Mouse (Mus musculus) hindbrain, embryonic 11.5 days (tissue): ENCODE measurements around the gene Otx1. TPM values are rescaled to one million over a fixed set of nuclear protein-coding genes. Genes with fewer than 3 reads are reported as not detected.

Experiments used
- ATAC-seq: fragments of 200-750 bp; cut with Nextera tagmentation; 2 replicates; pipeline ENCODE4 v1.8.0; 2017; ENCODE audit warnings: mild to moderate bottlenecking, moderate TSS enrichment, moderate library complexity; ENCODE audit not compliant: low FRiP score
- DNase-seq: peaks from one replicate; pipeline ENCODE4 v3.0.0-alpha.2; 2015; ENCODE audit warnings: low spot score
- H3K27ac ChIP-seq: fragments of 300-500 bp; sonication (generic); 2 replicates; pipeline ENCODE4 v1.5.1; 2014; ENCODE audit warnings: mild to moderate bottlenecking, low read depth, low read length
- H3K27me3 ChIP-seq: fragments of 300-500 bp; sonication (generic); 2 replicates; pipeline ENCODE4 v1.6.1; 2014; ENCODE audit warnings: mild to moderate bottlenecking, low read length, moderate library complexity, mixed read lengths; ENCODE audit not compliant: control insufficient read depth, insufficient read depth
- H3K36me3 ChIP-seq: fragments of 300-500 bp; sonication (generic); 2 replicates; pipeline ENCODE4 v1.6.1; 2014; ENCODE audit warnings: mild to moderate bottlenecking, low read length, moderate library complexity, mixed read lengths; ENCODE audit not compliant: control insufficient read depth, insufficient read depth
- H3K4me1 ChIP-seq: fragments of 300-500 bp; sonication (generic); replicated peaks from 2 replicates; pipeline ENCODE4 v1.6.1; 2014; ENCODE audit warnings: low read length, mixed read lengths; ENCODE audit not compliant: control insufficient read depth, insufficient read depth
- H3K4me2 ChIP-seq: fragments of 300-500 bp; sonication (generic); replicated peaks from 2 replicates; pipeline ENCODE4 v1.6.1; 2014; ENCODE audit warnings: mild to moderate bottlenecking, low read depth, low read length
- H3K4me3 ChIP-seq: fragments of 300-500 bp; sonication (generic); 2 replicates; pipeline ENCODE4 v1.5.1; 2014; ENCODE audit warnings: low read depth, low read length
- H3K9ac ChIP-seq: fragments of 300-500 bp; sonication (generic); 2 replicates; pipeline ENCODE4 v1.6.1; 2014; ENCODE audit warnings: low read depth, low read length
- H3K9me3 ChIP-seq: fragments of 300-500 bp; sonication (generic); 2 replicates; pipeline ENCODE4 v1.6.1; 2016; ENCODE audit warnings: low read length; ENCODE audit not compliant: control insufficient read depth
- WGBS: fragments of 180-500 bp; shearing (Covaris S2); extraction: QIAGEN DNeasy Blood & Tissue Kit; methylation state at CpG from one replicate; pipeline ENCODE4 v1.1.7; 2014; 5-methylcytosine and 5-hydroxymethylcytosine counted together
- polyA plus RNA-seq: library from polyadenylated mRNA; unstranded; fragments of >200 nt; fragmentation: Nextera tagmentation; extraction: Ambion mirVana; gene quantifications from 2 replicates; pipeline ENCODE4 v1.2.1, GENCODE M21; 2014

Otx1 gene
- polyA plus RNA-seq, 1 experiment from 2014 or later, result 3.0 TPM

GRCm38 (mm10) chr11:21995534-21996324, 7.0 kb downstream of the Otx1 start:
- WGBS, result 4% methylated on average over 27 of the region's 27 CpGs
- peak; percentile 71 for DNase-seq
- no peak overlapping the region for H3K4me2 ChIP-seq
- H3K9ac ChIP-seq, result no peak overlapping the region
- ATAC-seq, result no peak
- H3K27me3 ChIP-seq, result peaks cover 89% of the 10 kb centered on the region
- H3K9me3 ChIP-seq, result no peaks in the 10 kb centered on the region
- H3K4me1 ChIP-seq, result peaks cover 13% of the 10 kb centered on the region
- no peak overlapping the region for H3K4me3 ChIP-seq
- no peak overlapping the region for H3K27ac ChIP-seq
- H3K36me3 ChIP-seq, result no peaks in the 10 kb centered on the region

GRCm38 (mm10) chr11:21994377-21995370, 8.0 kb downstream of the Otx1 start:
- H3K4me2 ChIP-seq, result no peak overlapping the region
- no peak overlapping the region; the same call in 1 of the 2 replicates for H3K4me3 ChIP-seq
- WGBS, result 1% methylated on average over 34 of the region's 34 CpGs
- no peak for ATAC-seq
- no peaks in the 10 kb centered on the region for H3K36me3 ChIP-seq
- peak; percentile 66 for DNase-seq
- no peak overlapping the region for H3K27ac ChIP-seq
- no peak overlapping the region for H3K9ac ChIP-seq
- H3K27me3 ChIP-seq, result peaks cover 83% of the 10 kb centered on the region
- H3K4me1 ChIP-seq, result peaks cover 9% of the 10 kb centered on the region; the same call in 1 of the 2 replicates
- H3K9me3 ChIP-seq, result no peaks in the 10 kb centered on the region

DNA sequence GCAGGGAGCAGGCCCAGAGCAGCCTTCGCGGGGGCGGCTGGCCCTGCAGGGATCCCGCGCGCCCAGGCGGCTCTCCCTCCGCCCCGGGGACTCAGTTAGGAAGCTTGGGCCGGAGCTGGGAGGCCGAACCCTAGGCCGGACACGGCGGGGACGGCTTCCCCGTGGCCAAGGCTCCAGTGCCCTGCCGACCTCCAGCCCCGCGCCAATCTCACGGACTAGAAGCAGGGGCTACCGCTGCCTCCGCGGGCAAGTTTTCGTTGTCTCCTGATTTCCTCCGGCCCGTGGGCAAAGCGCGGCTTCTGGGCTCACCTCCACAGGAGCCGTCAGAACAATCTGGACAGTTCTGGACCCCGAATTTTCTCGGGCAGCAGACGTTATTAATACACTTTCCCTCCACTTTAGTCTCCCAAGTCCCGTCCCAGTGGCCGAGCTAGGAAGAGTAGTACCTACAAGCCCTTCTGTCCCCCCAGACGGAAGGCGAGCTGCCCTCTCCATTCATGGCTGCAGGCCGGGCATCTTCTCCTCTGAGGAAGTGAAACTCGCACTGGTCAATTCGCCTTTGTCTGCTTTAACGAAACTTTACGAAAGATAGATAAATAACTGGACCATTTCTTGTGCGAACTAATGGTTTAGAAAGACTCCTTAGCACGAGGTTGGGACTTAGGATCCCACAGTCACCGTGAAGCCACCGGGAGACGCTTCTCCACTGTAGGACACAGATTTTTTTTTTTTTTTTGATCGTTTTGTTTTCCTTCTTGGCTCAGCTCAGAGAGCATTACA, 8.9 kb downstream of the Otx1 start:
- peak; percentile 74 for DNase-seq
- 0 out of 2 replicates have a peak overlapping the region, but pooled peaks have one; percentile 6 for H3K4me3 ChIP-seq
- H3K4me2 ChIP-seq, result peak overlapping the region; percentile 3; the same call in 1 of the 2 replicates
- no peaks in the 10 kb centered on the region for H3K9me3 ChIP-seq
- no peak overlapping the region for H3K9ac ChIP-seq
- WGBS, result 1% methylated on average over 47 of the region's 47 CpGs
- peaks cover 9% of the 10 kb centered on the region; the same call in 1 of the 2 replicates for H3K4me1 ChIP-seq
- peaks cover 79% of the 10 kb centered on the region for H3K27me3 ChIP-seq
- ATAC-seq, result no peak
- no peak overlapping the region for H3K27ac ChIP-seq
- no peaks in the 10 kb centered on the region for H3K36me3 ChIP-seq

DNA sequence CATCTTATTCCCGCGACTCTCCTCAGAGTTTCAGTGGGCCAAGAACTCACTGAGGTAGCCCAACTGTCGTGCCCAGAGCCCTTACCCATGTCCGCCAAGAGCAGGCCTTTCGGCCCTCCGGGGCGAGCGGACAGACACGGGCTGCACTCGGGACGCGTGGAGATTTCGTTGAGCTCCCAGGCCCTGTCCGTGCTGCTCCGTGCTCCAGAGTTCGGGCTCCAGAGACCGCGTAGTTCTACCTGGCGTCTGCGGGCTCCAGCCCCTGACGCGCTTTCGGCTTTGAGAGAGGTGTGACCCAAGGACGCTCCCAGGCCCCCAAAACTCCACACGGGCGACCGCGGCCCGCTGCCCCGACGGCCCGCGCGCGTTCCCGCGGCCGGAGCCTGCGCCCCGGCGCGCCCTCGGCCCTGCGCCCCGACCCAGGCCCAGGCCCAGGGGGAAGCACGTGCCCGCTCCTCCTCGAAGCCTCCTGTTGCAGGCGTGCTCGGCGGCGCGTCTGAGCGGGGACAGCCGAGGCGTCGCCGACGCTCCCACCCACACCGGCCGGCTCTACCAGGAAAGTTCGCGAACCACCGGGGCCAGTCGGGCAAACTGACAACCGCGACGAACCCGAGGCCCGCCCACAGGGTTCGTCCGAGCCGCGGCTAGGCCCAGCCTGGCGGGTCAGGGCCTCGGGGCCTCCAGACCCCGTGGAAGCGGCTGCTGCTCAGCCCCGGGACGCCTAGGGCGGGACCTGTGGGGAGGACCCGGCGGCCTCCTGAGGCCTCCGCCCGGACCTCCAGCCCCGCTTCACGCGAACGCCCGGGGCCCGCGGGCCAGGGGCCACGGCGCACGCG, 9.7 kb downstream of the Otx1 start:
- Histone ChIP-seq H3K27me3 (peaks cover 76% of the 10 kb centered on the region), H3K9ac (no peak overlapping the region), H3K9me3 (no peaks in the 10 kb centered on the region), H3K27ac (no peak overlapping the region), H3K36me3 (no peaks in the 10 kb centered on the region), H3K4me2 (peak overlapping the region; percentile 3; the same call in 1 of the 2 replicates), H3K4me1 (peaks cover 9% of the 10 kb centered on the region; the same call in 1 of the 2 replicates), H3K4me3 (0 out of 2 replicates have a peak overlapping the region, but pooled peaks have one; percentile 6)
- WGBS, result 3% methylated on average over 76 of the region's 96 CpGs
- DNase-seq (peak; percentile 62), ATAC-seq (peak; percentile 63)

- H3K9ac ChIP-seq, result no peak overlapping the region
- H3K4me2 ChIP-seq, result no peak overlapping the region
- H3K27me3 ChIP-seq, result peaks cover 36% of the 10 kb centered on the region
- no peaks in the 10 kb centered on the region for H3K4me1 ChIP-seq
- H3K36me3 ChIP-seq, result no peaks in the 10 kb centered on the region
- no peak overlapping the region for H3K27ac ChIP-seq
- H3K4me3 ChIP-seq, result no peak overlapping the region
- no peak for ATAC-seq
- WGBS, result 85% methylated on average over 1 of the region's 1 CpGs
- no peaks in the 10 kb centered on the region for H3K9me3 ChIP-seq
- no peak for DNase-seq
These were observed 14.2 kb downstream of the Otx1 start for GRCm38 (mm10) chr11:21988398-21988946.

DNA sequence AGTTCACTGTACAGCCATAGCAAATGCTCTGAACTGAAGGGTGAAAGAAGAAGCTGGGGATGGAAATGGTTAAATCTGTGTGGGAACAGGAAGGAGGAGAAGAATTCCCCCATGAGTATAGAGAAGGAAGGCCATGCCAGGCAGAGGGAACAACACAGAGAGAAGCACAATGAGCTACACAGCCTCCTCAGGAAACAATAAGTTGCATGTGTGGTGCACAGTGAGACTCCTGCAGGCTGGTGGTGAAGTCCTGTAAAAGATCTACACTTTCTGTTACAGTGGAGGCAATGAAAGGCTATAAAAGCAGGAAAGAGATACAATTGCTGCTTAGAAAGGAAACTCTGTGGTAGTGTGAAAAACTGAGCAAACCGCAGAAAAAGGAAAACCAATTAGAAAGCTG, 17.6 kb downstream of the Otx1 start:
- no peaks in the 10 kb centered on the region for H3K4me1 ChIP-seq
- ATAC-seq (no peak), DNase-seq (no peak)
- no peak overlapping the region for H3K9ac ChIP-seq
- H3K9me3 ChIP-seq, result no peaks in the 10 kb centered on the region
- no peak overlapping the region for H3K4me3 ChIP-seq
- peaks cover 17% of the 10 kb centered on the region for H3K27me3 ChIP-seq
- 73% methylated on average over 1 of the region's 1 CpGs for WGBS
- H3K27ac ChIP-seq, result no peak overlapping the region
- H3K4me2 ChIP-seq, result no peak overlapping the region
- no peaks in the 10 kb centered on the region for H3K36me3 ChIP-seq

GRCm38 (mm10) chr11:21974005-21974531, 28.6 kb downstream of the Otx1 start:
- DNase-seq, result no peak
- WGBS, result 78% methylated on average over 5 of the region's 5 CpGs

More at GRCm38 (mm10) chr11:21974005-21974531, 28.6 kb downstream of the Otx1 start:
- no peaks in the 10 kb centered on the region for H3K27me3 ChIP-seq
- no peak overlapping the region for H3K9ac ChIP-seq
- H3K4me2 ChIP-seq, result no peak overlapping the region
- no peaks in the 10 kb centered on the region for H3K9me3 ChIP-seq
- H3K36me3 ChIP-seq, result no peaks in the 10 kb centered on the region
- H3K27ac ChIP-seq, result no peak overlapping the region
- no peak overlapping the region for H3K4me3 ChIP-seq
- no peaks in the 10 kb centered on the region for H3K4me1 ChIP-seq
- no peak for ATAC-seq
